Mouse (Mus musculus) intestine, embryonic 16.5 days (tissue): ENCODE measurements at regions not wholly inside any gene's neighbourhood (a gene's known extent, or its start where the extent isn't known, plus 50 kb on each side); places are given as distances from the start of the nearest gene placed in this dataset.

Experiments
- ATAC-seq: fragments of 200-750 bp; cut with Nextera tagmentation; 2 replicates; pipeline ENCODE4 v1.8.0; 2017; ENCODE audit warnings: moderate TSS enrichment, moderate library complexity
- H3K27ac ChIP-seq: fragments of 300-500 bp; sonication (generic); 2 replicates; pipeline ENCODE4 v1.5.1; 2014; ENCODE audit warnings: mild to moderate bottlenecking, low read length
- H3K27me3 ChIP-seq: fragments of 300-500 bp; sonication (generic); replicated peaks from 2 replicates; pipeline ENCODE4 v1.6.1; 2014; ENCODE audit warnings: low read length, control low read depth, mixed read lengths; ENCODE audit not compliant: control insufficient read depth, insufficient read depth
- H3K36me3 ChIP-seq: fragments of 300-500 bp; sonication (generic); 2 replicates; pipeline ENCODE4 v1.6.1; 2014; ENCODE audit warnings: low read length, control low read depth; ENCODE audit not compliant: control insufficient read depth, insufficient read depth
- H3K4me1 ChIP-seq: fragments of 300-500 bp; sonication (generic); 2 replicates; pipeline ENCODE4 v1.6.1; 2014; ENCODE audit warnings: low read length, control low read depth, mixed read lengths; ENCODE audit not compliant: control insufficient read depth, insufficient read depth
- H3K4me2 ChIP-seq: fragments of 300-500 bp; sonication (generic); 2 replicates; pipeline ENCODE4 v1.6.1; 2014; ENCODE audit warnings: low read depth, low read length, control low read depth
- H3K4me3 ChIP-seq: fragments of 300-500 bp; sonication (generic); 2 replicates; pipeline ENCODE4 v1.5.1; 2014; ENCODE audit warnings: mild to moderate bottlenecking, low read length
- H3K9ac ChIP-seq: fragments of 300-500 bp; sonication (generic); 2 replicates; pipeline ENCODE4 v1.6.1; 2014; ENCODE audit warnings: low read depth, low read length
- H3K9me3 ChIP-seq: fragments of 300-500 bp; sonication (generic); 2 replicates; pipeline ENCODE4 v1.6.1; 2016; ENCODE audit warnings: low read length, control low read depth; ENCODE audit not compliant: control insufficient read depth
- WGBS: fragments of 180-500 bp; shearing (Covaris S2); extraction: QIAGEN DNeasy Blood & Tissue Kit; methylation state at CpG from one replicate; pipeline ENCODE4 v1.1.7; 2014; 5-methylcytosine and 5-hydroxymethylcytosine counted together

GRCm38 (mm10) chr9:117907895-117908424 lies 132.3 kb upstream of the Azi2 start:
- H3K4me1 ChIP-seq: no peaks in the 10 kb centered on the region
- no peak overlapping the region for H3K27ac ChIP-seq
- H3K4me2 ChIP-seq: no peak overlapping the region
- no peaks in the 10 kb centered on the region for H3K9me3 ChIP-seq
- no peaks in the 10 kb centered on the region for H3K36me3 ChIP-seq
- H3K4me3 ChIP-seq: no peak overlapping the region
- ATAC-seq: no peak
- 91% methylated on average over 10 of the region's 10 CpGs for WGBS
- H3K9ac ChIP-seq: no peak overlapping the region
- no peaks in the 10 kb centered on the region for H3K27me3 ChIP-seq

- Histone ChIP-seq H3K27me3 (no peaks in the 10 kb centered on the region), H3K27ac (no peak overlapping the region), H3K4me3 (no peak overlapping the region), H3K9ac (no peak overlapping the region), H3K36me3 (no peaks in the 10 kb centered on the region), H3K4me1 (no peaks in the 10 kb centered on the region), H3K4me2 (no peak overlapping the region), H3K9me3 (no peaks in the 10 kb centered on the region)
- no peak for ATAC-seq
- WGBS: 80% methylated on average over 10 of the region's 10 CpGs
Observed at GRCm38 (mm10) chr9:117905045-117905747, 135.1 kb upstream of the Azi2 start.

- H3K36me3 ChIP-seq: no peaks in the 10 kb centered on the region
- no peak overlapping the region for H3K9ac ChIP-seq
- H3K4me3 ChIP-seq: no peak overlapping the region
- WGBS: 86% methylated on average over 8 of the region's 8 CpGs
- no peaks in the 10 kb centered on the region for H3K4me1 ChIP-seq
- ATAC-seq: no peak
- no peaks in the 10 kb centered on the region for H3K27me3 ChIP-seq
- H3K4me2 ChIP-seq: no peak overlapping the region
- H3K9me3 ChIP-seq: no peaks in the 10 kb centered on the region
- no peak overlapping the region for H3K27ac ChIP-seq
Observed at GRCm38 (mm10) chr9:117904621-117905020, 135.7 kb upstream of the Azi2 start.

GRCm38 (mm10) chr9:117903025-117903424 lies 137.3 kb upstream of the Azi2 start:
- 37% methylated on average over 4 of the region's 4 CpGs for WGBS
- no peak overlapping the region for H3K4me3 ChIP-seq
- H3K27ac ChIP-seq: no peak overlapping the region
- H3K36me3 ChIP-seq: no peaks in the 10 kb centered on the region
- ATAC-seq: 0 out of 2 replicates have a peak, but pooled peaks have one; percentile 38
- no peak overlapping the region for H3K9ac ChIP-seq
- no peaks in the 10 kb centered on the region for H3K27me3 ChIP-seq
- H3K9me3 ChIP-seq: no peaks in the 10 kb centered on the region
- H3K4me2 ChIP-seq: no peak overlapping the region
- no peaks in the 10 kb centered on the region for H3K4me1 ChIP-seq

DNA sequence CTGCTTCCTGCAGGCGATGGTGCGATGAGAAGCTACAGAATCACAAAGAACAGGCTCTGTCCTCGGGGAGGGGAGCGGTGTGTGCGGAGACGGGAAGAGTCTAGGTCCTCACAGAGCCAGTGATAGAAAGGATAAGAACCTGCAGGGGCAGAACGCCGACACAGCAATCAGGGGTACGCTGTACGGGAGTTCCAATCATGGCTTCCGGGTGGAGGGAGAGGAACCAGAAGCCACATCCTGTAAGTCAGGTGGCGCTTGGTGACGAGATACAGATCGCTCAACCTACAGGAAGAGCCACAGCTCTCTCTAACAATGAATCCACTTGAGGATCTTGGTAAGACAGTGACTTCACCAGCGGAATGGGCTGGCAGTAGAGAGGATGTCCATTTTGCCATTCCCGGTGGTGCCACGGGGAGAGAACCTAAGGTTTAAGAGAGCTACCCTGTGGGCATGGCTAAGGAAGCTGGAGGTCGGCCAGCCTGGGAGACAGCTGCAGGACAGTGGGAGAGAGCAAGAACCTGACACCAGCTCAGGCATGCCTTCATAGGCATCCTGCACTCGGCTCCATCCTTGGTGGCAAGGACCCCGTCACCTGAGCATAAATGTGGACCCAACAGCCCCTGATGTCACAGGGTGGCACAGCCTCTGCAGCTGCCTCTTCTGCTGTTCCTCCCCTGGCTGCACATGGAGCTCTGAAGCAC lies 137.9 kb upstream of the Azi2 start:
- no peak for ATAC-seq
- H3K4me3 ChIP-seq: no peak overlapping the region
- H3K4me1 ChIP-seq: no peaks in the 10 kb centered on the region
- H3K9ac ChIP-seq: no peak overlapping the region
- no peaks in the 10 kb centered on the region for H3K27me3 ChIP-seq
- WGBS: 74% methylated on average over 20 of the region's 20 CpGs
- H3K4me2 ChIP-seq: no peak overlapping the region
- H3K9me3 ChIP-seq: no peaks in the 10 kb centered on the region
- no peaks in the 10 kb centered on the region for H3K36me3 ChIP-seq
- no peak overlapping the region for H3K27ac ChIP-seq

- no peaks in the 10 kb centered on the region for H3K9me3 ChIP-seq
- H3K4me2 ChIP-seq: no peak overlapping the region
- H3K36me3 ChIP-seq: no peaks in the 10 kb centered on the region
- no peak overlapping the region for H3K9ac ChIP-seq
- no peaks in the 10 kb centered on the region for H3K27me3 ChIP-seq
- ATAC-seq: no peak
- H3K4me3 ChIP-seq: no peak overlapping the region
- no peaks in the 10 kb centered on the region for H3K4me1 ChIP-seq
- 84% methylated on average over 12 of the region's 12 CpGs for WGBS
- H3K27ac ChIP-seq: no peak overlapping the region
Observed at GRCm38 (mm10) chr9:117900631-117901030, 139.7 kb upstream of the Azi2 start.

DNA sequence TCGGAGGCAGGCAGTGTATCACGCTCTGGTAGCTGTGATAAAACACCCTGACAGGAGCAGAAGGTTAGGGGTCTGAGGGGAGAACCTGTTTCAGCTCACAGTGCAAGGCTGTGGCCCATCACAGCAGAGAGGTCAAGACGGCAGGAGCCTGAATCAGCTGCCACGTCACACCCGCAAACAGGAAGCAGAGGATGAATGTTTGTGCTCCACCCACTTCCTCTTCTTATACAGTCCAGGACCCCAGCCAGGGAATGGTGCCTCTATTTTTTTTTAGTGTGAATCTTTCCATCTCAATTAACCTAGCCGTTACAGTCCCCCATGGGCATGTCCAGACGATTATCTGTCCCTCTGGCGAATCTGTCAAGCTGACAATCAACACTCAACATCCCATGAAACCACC lies 143.8 kb upstream of the Azi2 start:
- Histone ChIP-seq H3K9ac (no peak overlapping the region), H3K27me3 (no peaks in the 10 kb centered on the region), H3K36me3 (no peaks in the 10 kb centered on the region), H3K4me1 (no peaks in the 10 kb centered on the region), H3K27ac (no peak overlapping the region), H3K4me2 (no peak overlapping the region), H3K9me3 (no peaks in the 10 kb centered on the region), H3K4me3 (no peak overlapping the region)
- ATAC-seq: no peak
- 73% methylated on average over 8 of the region's 8 CpGs for WGBS

- Histone ChIP-seq H3K9me3 (no peaks in the 10 kb centered on the region), H3K36me3 (no peaks in the 10 kb centered on the region), H3K4me2 (no peak overlapping the region), H3K27ac (no peak overlapping the region), H3K4me1 (no peaks in the 10 kb centered on the region), H3K27me3 (no peaks in the 10 kb centered on the region), H3K9ac (no peak overlapping the region), H3K4me3 (no peak overlapping the region)
- 48% methylated on average over 6 of the region's 6 CpGs for WGBS
- no peak for ATAC-seq
Observed at GRCm38 (mm10) chr9:117892601-117893000, 147.7 kb upstream of the Azi2 start.

DNA sequence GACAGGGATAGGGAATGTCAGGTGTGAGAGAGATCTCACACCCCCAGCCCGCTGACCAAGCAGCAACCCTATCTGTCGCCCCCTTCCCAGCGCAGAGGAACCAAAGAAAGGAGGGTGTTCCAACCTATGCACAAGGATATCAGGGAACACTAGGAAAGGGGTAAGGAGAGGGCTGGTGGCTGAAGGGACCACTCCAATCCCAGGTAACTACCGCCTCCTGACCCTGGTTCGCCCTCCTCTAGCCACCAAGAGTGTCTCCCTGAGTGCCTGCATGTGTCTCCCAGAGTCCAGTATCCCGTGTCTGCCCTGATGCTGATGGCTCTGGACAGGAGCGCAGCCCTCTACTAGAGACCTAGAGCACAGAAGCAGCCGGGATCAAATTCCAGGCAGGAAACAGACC lies 167.1 kb upstream of the Azi2 start:
- no peak for ATAC-seq
- H3K9me3 ChIP-seq: no peaks in the 10 kb centered on the region
- peaks cover 13% of the 10 kb centered on the region for H3K4me1 ChIP-seq
- peak overlapping the region; percentile 59 for H3K4me3 ChIP-seq
- WGBS: 31% methylated on average over 8 of the region's 8 CpGs
- H3K27me3 ChIP-seq: peaks cover 29% of the 10 kb centered on the region
- H3K9ac ChIP-seq: peak overlapping the region; percentile 56
- H3K27ac ChIP-seq: no peak overlapping the region
- H3K36me3 ChIP-seq: no peaks in the 10 kb centered on the region
- H3K4me2 ChIP-seq: peak overlapping the region; percentile 93
